Mouse (Mus musculus): ENCODE measurements around the gene 4930578G10Rik. TPM values are rescaled to one million over a fixed set of nuclear protein-coding genes. Genes with fewer than 3 reads are reported as not detected.

The 4930578G10Rik gene
- polyA plus RNA-seq, 1 experiment from 2014 or later = 0.99 TPM

DNA sequence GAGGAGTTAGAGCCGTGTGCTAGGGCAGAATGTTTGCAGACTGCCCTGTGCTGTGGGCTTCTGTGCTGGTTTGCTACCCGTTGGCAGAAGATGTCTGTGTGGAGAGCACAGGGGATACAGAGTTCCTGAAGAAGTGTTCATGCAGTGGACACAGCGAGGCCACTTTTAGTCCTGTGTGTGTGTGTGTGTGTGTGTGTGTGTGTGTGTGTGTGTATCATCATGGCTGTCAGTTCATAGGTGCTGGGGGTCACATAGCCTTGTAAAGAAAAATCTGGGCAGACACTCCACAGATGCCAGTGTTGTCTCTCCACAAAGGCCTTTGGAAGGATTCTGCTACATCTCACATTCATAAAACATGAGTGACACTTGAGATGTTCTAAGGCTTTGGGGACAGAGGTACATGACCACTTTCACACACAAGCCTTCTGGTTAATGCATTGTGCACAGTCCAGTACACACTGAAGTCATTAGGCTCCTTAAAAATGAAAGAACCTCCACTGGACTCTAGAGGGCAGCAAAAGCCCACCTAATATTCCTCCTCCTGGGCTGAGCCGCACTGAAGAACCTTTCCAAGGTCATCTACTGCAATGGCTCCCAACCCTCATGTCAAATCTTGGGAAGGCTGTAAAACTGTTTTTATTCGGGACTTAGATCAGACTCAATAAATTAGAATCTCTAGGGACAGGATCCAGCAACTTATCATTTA lies 141.4 kb downstream of the 4930578G10Rik start:
- H3K9me3 ChIP-seq = no peaks in the 10 kb centered on the region
- H3K27me3 ChIP-seq (ENCODE audit: insufficient read depth, poor library complexity, severe bottlenecking) = peaks cover 11% of the 10 kb centered on the region; the same call in 1 of the 2 replicates
- 39% methylated on average over 5 of the region's 5 CpGs for WGBS
- DNase-seq (ENCODE audit: low spot score) = peak; percentile 65
- no peaks in the 10 kb centered on the region for H3K36me3 ChIP-seq
- H3K4me3 ChIP-seq = no peak overlapping the region
- H3K27ac ChIP-seq = no peak overlapping the region
- no peaks in the 10 kb centered on the region for H3K4me1 ChIP-seq (replicated peaks)

DNA sequence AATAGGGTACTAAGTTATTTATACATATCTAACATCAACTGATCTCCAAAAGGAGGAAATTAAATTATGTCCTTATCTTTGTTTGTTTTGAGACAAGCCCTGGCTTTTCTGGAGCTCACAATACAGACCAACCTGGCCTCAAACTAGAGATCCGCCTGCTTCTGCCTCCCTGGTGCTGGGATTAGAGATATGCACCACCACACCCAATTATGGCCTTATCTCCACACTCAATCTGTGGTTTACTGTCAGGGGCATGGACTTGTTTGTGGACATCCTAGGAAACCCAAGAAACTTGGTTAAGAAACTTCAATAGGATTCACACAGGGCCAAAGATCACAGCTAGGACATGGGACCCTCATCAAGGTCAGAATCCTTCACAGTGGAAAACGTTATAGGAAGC lies 142.3 kb downstream of the 4930578G10Rik start:
- H3K9me3 ChIP-seq = no peaks in the 10 kb centered on the region
- peaks cover 11% of the 10 kb centered on the region; the same call in 1 of the 2 replicates for H3K27me3 ChIP-seq (ENCODE audit: insufficient read depth, poor library complexity, severe bottlenecking)

GRCm38 (mm10) chr4:42879829-42880676 lies 144.7 kb downstream of the 4930578G10Rik start:
- Histone ChIP-seq H3K27me3 (ENCODE audit: insufficient read depth, poor library complexity, severe bottlenecking) (peaks cover 8% of the 10 kb centered on the region; the same call in 1 of the 2 replicates), H3K27ac (no peak overlapping the region), H3K36me3 (no peaks in the 10 kb centered on the region), H3K9me3 (no peaks in the 10 kb centered on the region), H3K4me1 (replicated peaks) (no peaks in the 10 kb centered on the region), H3K4me3 (no peak overlapping the region)
- DNase-seq (ENCODE audit: low spot score) = no peak
- WGBS = 88% methylated on average over 16 of the region's 16 CpGs

More for the DNA sequence above, 142.3 kb downstream of the 4930578G10Rik start:
- Histone ChIP-seq H3K4me1 (replicated peaks) (no peaks in the 10 kb centered on the region), H3K27ac (no peak overlapping the region), H3K36me3 (no peaks in the 10 kb centered on the region), H3K4me3 (no peak overlapping the region)
- 83% methylated on average over 2 of the region's 2 CpGs for WGBS
- DNase-seq (ENCODE audit: low spot score) = no peak

GRCm38 (mm10) chr4:42880677-42880948 lies 145.3 kb downstream of the 4930578G10Rik start:
- Histone ChIP-seq H3K4me1 (replicated peaks) (no peaks in the 10 kb centered on the region), H3K36me3 (no peaks in the 10 kb centered on the region), H3K4me3 (no peak overlapping the region), H3K27ac (no peak overlapping the region), H3K27me3 (ENCODE audit: insufficient read depth, poor library complexity, severe bottlenecking) (peaks cover 8% of the 10 kb centered on the region; the same call in 1 of the 2 replicates), H3K9me3 (no peaks in the 10 kb centered on the region)
- 47% methylated on average over 1 of the region's 1 CpGs for WGBS
- no peak for DNase-seq (ENCODE audit: low spot score)

- H3K4me1 ChIP-seq (replicated peaks) = no peaks in the 10 kb centered on the region
- WGBS = 90% methylated on average over 6 of the region's 6 CpGs
- H3K36me3 ChIP-seq = no peaks in the 10 kb centered on the region
- no peaks in the 10 kb centered on the region for H3K9me3 ChIP-seq
- no peak overlapping the region for H3K4me3 ChIP-seq
- no peak overlapping the region for H3K27ac ChIP-seq
- no peaks in the 10 kb centered on the region for H3K27me3 ChIP-seq (ENCODE audit: insufficient read depth, poor library complexity, severe bottlenecking)
- no peak for DNase-seq (ENCODE audit: low spot score)
Measured at GRCm38 (mm10) chr4:42886926-42887325, 151.6 kb downstream of the 4930578G10Rik start.

- Histone ChIP-seq H3K4me3 (no peak overlapping the region), H3K27me3 (ENCODE audit: insufficient read depth, poor library complexity, severe bottlenecking) (no peaks in the 10 kb centered on the region)
- 93% methylated on average over 6 of the region's 6 CpGs for WGBS
Measured at GRCm38 (mm10) chr4:42888806-42889205, 153.5 kb downstream of the 4930578G10Rik start.

GRCm38 (mm10) chr4:42891176-42891575 lies 155.8 kb downstream of the 4930578G10Rik start:
- H3K27me3 ChIP-seq (ENCODE audit: insufficient read depth, poor library complexity, severe bottlenecking) = no peaks in the 10 kb centered on the region
- H3K36me3 ChIP-seq = no peaks in the 10 kb centered on the region
- no peak for DNase-seq (ENCODE audit: low spot score)
- H3K9me3 ChIP-seq = no peaks in the 10 kb centered on the region
- 0 out of 2 replicates have a peak, but pooled peaks cover 4% of the 10 kb centered on the region for H3K4me1 ChIP-seq (replicated peaks)
- H3K27ac ChIP-seq = no peak overlapping the region
- WGBS = 67% methylated on average over 7 of the region's 7 CpGs
- H3K4me3 ChIP-seq = no peak overlapping the region

More at GRCm38 (mm10) chr4:42888806-42889205, 153.5 kb downstream of the 4930578G10Rik start:
- H3K9me3 ChIP-seq = no peaks in the 10 kb centered on the region
- H3K4me1 ChIP-seq (replicated peaks) = no peaks in the 10 kb centered on the region
- DNase-seq (ENCODE audit: low spot score) = no peak
- H3K36me3 ChIP-seq = no peaks in the 10 kb centered on the region
- no peak overlapping the region for H3K27ac ChIP-seq

- 65% methylated on average over 7 of the region's 7 CpGs for WGBS
- H3K4me1 ChIP-seq (replicated peaks) = peaks cover 11% of the 10 kb centered on the region
Measured at GRCm38 (mm10) chr4:42895118-42895517, 159.8 kb downstream of the 4930578G10Rik start.

More at GRCm38 (mm10) chr4:42895118-42895517, 159.8 kb downstream of the 4930578G10Rik start:
- Histone ChIP-seq H3K4me3 (no peak overlapping the region), H3K27me3 (ENCODE audit: insufficient read depth, poor library complexity, severe bottlenecking) (no peaks in the 10 kb centered on the region), H3K9me3 (no peaks in the 10 kb centered on the region), H3K36me3 (no peaks in the 10 kb centered on the region), H3K27ac (no peak overlapping the region)
- no peak for DNase-seq (ENCODE audit: low spot score)

Other genes with a start within 250 kb of the 4930578G10Rik start
- not detected in 2 replicates for gene Fam205a2, start 207.4 kb upstream of the 4930578G10Rik start, polyA plus RNA-seq (2016; fragmentation: Nextera tagmentation; extraction: Ambion mirVana)
- gene Gm10591, start 123.3 kb upstream of the 4930578G10Rik start, polyA plus RNA-seq (2016; fragmentation: Nextera tagmentation; extraction: Ambion mirVana) = not detected in 2 replicates
- gene Gm2564, start 105.8 kb upstream of the 4930578G10Rik start, polyA plus RNA-seq (2016; fragmentation: Nextera tagmentation; extraction: Ambion mirVana) = not detected in 2 replicates
- gene Ccl27b, start 80.3 kb upstream of the 4930578G10Rik start, polyA plus RNA-seq (2016; fragmentation: Nextera tagmentation; extraction: Ambion mirVana) = not detected in 2 replicates
- not detected in 2 replicates for gene Il11ra2, start 73.7 kb upstream of the 4930578G10Rik start, polyA plus RNA-seq (2016; fragmentation: Nextera tagmentation; extraction: Ambion mirVana)
- 0.27 TPM in 1 of 2 replicates, not detected in the other for gene Ccl19, start 21.0 kb downstream of the 4930578G10Rik start, polyA plus RNA-seq (2016; fragmentation: Nextera tagmentation; extraction: Ambion mirVana)
- gene Ccl21a, start 38.4 kb downstream of the 4930578G10Rik start, polyA plus RNA-seq (2016; fragmentation: Nextera tagmentation; extraction: Ambion mirVana) = 0.26 and 0.34 TPM in 2 replicates
- not detected in 2 replicates for gene Fam205a1, start 118.3 kb downstream of the 4930578G10Rik start, polyA plus RNA-seq (2016; fragmentation: Nextera tagmentation; extraction: Ambion mirVana)
- gene Gm12394, start 121.2 kb downstream of the 4930578G10Rik start, polyA plus RNA-seq (2016; fragmentation: Nextera tagmentation; extraction: Ambion mirVana) = 0.67 TPM in 1 of 2 replicates, not detected in the other
- 1.1 TPM in 1 of 2 replicates, not detected in the other for gene Fam205c, start 138.7 kb downstream of the 4930578G10Rik start, polyA plus RNA-seq (2016; fragmentation: Nextera tagmentation; extraction: Ambion mirVana)
- 1.6 and 2.5 TPM in 2 replicates for gene Phf24, start 181.1 kb downstream of the 4930578G10Rik start, polyA plus RNA-seq (2016; fragmentation: Nextera tagmentation; extraction: Ambion mirVana)
- 14.0 and 17.6 TPM in 2 replicates for gene Dnajb5, start 214.3 kb downstream of the 4930578G10Rik start, polyA plus RNA-seq (2016; fragmentation: Nextera tagmentation; extraction: Ambion mirVana)
- 0.75 and 0.95 TPM in 2 replicates for gene 1700022I11Rik, start 234.1 kb downstream of the 4930578G10Rik start, polyA plus RNA-seq (2016; fragmentation: Nextera tagmentation; extraction: Ambion mirVana)